Mouse (Mus musculus): ENCODE measurements around the gene Ppp2r3a. TPM values are rescaled to one million over a fixed set of nuclear protein-coding genes. Genes with fewer than 3 reads are reported as not detected.

The Ppp2r3a gene
- total RNA-seq, 4 experiments from 2014 or later = 149 to 175 (median 166) TPM

- no peak for DNase-seq (ENCODE audit: low spot score in 2 of 2)
Observed at GRCm38 (mm10) chr9:101160092-101160491, 91.5 kb downstream of the Ppp2r3a start.

DNA sequence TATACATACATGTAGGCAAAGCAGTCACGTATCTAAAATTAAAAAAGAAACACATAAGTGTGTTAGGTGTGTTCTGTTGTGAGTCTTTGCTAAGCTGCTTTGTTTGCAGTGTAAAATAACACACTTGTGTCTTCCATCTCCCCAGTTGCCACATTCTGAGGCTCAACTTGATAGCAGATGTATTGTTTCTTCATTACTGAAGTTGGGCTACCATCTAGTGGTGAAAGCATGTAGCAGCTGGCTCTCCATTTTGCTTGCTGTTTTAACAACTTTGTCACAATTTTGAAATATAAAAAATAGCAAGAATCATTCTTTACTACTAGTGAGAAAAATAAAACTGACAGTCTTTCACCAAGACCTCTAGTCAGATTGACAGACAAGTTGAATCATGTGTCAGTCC is 92.2 kb downstream of the Ppp2r3a start:
- no peak for DNase-seq (ENCODE audit: low spot score in 2 of 2)

GRCm38 (mm10) chr9:101152872-101153271 is 98.7 kb downstream of the Ppp2r3a start:
- no peak for DNase-seq (ENCODE audit: low spot score in 2 of 2)

GRCm38 (mm10) chr9:101143635-101144034 is 108.0 kb downstream of the Ppp2r3a start:
- DNase-seq (ENCODE audit: low spot score in 2 of 2) = no peak

GRCm38 (mm10) chr9:101114182-101114884 is 137.3 kb downstream of the Ppp2r3a start:
- DNase-seq (ENCODE audit: low spot score in 2 of 2) = no peak

DNA sequence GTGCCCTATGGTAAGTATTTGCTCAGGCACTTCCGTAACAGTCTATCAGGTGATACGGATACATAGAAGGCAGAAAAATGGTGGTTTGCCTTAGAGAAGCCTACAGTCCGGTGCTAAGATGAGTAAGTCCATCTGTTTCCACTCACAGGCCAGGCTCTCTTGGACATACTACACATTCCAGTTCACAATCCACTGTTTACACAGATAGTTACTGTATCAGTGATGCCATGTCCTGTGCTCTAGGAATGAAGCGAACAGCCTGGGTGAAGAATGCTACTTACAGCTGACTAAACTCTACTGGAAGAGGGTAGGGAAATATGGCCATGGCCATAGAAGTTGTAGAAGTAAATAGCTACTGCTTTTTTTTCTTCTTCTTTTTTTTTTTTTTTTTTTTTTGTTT is 138.3 kb downstream of the Ppp2r3a start:
- DNase-seq (ENCODE audit: low spot score in 2 of 2) = no peak

DNA sequence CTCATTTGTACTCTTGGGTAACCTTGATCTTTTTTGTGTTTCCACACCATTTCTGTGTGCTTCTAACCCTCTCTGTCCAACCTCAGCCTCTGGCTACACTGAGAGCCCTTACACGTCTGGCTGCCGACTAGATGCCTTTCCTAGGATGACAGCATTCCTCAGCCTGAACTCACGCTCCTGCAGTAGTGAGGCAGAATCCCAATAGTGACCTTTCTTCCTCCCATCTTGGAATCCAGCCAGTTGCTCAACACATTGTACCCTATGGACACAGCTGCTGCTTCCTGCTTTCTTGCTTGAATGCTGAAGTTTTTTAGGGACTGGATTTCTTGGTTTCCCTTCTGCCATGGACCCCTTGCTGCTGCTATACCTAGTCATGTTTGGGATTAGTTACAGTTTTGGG is 141.6 kb downstream of the Ppp2r3a start:
- no peak for DNase-seq (ENCODE audit: low spot score in 2 of 2)

GRCm38 (mm10) chr9:101107386-101107785 is 144.2 kb downstream of the Ppp2r3a start:
- no peak for DNase-seq (ENCODE audit: low spot score in 2 of 2)

DNA sequence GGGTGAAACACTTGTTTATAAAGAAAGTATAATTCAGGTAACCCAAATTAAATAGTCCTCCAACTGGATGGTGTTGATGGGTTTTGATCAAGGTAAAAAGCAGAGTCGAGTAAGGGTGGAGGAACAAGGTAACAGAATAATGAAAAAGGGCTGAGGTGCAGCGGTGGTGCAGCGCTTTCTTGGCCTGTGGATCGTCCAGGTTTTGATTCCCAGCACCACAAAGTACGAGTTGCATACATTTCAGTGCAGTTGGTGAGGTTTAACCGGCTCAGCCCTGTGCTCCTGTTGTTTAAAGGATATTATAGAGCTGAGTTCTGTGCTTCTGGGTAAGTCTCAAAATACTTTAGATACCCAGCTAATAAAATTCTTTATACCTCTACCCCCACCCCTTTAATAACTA is 145.9 kb downstream of the Ppp2r3a start:
- no peak for DNase-seq (ENCODE audit: low spot score in 2 of 2)

DNA sequence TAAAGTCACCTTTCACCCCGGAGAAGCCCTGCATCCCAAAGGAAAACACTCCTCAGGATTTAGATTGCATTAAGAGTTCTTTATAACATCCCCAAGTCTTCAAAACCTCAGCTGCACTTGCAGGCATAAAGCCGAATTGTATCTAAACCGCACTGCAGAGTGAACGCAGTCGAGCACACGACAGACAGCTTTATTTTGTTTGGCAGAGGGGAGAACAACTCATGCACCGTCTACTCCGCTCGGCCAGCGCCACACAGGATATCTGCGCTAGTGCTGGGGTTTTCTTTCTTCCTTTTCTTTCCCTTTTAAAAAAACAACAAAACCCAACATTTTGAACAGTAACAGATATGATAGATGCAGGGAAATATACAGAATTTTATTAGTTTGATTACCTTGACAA is 146.7 kb downstream of the Ppp2r3a start:
- no peak for DNase-seq (ENCODE audit: low spot score in 2 of 2)

DNA sequence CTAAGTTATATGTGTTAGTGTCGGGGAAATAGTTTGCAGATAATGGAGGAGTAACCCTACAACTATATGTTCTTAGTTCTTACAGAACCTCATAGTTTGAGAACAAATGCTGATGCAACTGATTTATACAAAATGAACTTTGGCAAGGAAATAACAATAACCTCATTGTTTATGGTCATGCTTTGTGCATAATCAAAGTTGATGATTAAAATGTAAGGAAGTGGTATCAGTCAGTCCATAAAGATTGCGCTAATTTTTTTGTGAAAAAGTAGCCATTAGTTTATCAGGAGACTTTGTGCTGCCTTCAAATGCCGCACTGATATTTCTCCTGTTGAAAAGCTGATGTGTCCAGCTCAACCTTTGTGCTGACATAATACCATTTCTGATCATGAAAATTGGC is 149.3 kb downstream of the Ppp2r3a start:
- DNase-seq (ENCODE audit: low spot score in 2 of 2) = no peak

DNA sequence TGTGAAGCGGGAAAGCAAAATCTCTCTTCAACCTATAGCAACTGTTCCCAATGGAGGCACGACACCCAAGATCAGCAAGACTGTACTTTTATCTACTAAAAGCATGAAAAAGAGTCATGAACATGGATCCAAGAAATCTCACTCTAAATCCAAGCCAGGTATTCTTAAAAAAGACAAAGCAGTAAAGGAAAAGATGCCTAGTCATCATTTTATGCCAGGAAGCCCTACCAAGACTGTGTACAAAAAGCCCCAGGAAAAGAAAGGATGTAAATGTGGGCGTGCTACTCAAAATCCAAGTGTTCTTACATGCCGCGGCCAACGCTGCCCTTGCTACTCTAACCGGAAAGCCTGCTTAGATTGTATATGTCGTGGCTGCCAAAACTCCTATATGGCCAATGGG is 150.0 kb downstream of the Ppp2r3a start:
- no peak for DNase-seq (ENCODE audit: low spot score in 2 of 2)

- no peak for DNase-seq (ENCODE audit: low spot score in 2 of 2)
Observed at GRCm38 (mm10) chr9:101100163-101100562, 151.4 kb downstream of the Ppp2r3a start.

- no peak for DNase-seq (ENCODE audit: low spot score in 2 of 2)
Observed at GRCm38 (mm10) chr9:101099445-101099844, 152.2 kb downstream of the Ppp2r3a start.

DNA sequence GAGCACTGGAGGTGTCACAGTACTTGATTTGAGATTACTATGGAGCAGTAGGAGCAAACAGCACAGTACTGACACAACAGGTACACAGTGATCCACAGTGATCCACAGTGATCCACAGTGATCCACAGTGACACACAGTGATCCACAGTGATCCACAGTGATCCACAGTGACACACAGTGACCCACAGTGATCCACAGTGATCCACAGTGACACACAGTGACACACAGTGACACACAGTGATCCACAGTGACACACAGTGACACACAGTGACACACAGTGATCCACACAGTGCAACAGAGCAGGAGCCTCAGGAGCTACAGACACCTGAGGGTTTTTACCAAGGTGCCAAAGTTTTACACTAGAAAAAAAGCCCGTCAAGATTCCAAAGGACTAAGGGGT is 154.1 kb downstream of the Ppp2r3a start:
- no peak for DNase-seq (ENCODE audit: low spot score in 2 of 2)

- no peak for DNase-seq (ENCODE audit: low spot score in 2 of 2)
Observed at GRCm38 (mm10) chr9:101096461-101096860, 155.1 kb downstream of the Ppp2r3a start.

DNA sequence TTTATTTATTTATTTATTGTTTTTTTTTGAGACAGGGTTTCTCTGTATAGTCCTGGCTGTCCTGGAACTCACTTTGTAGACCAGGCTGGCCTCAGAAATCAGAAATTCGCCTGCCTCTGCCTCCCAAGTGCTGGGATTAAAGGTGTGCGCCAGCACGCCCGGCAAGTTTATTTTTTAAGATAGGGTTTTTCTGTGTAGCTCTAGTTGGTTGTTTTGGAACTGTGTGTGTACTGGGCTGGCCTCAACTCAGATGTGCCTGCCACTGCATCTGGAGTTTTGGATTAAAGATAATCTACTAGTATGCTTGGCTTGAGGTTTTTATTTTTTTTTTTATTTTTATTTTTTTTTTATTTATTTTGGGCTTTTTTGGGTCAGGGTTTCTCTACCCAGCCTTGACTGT is 156.2 kb downstream of the Ppp2r3a start:
- DNase-seq (ENCODE audit: low spot score in 2 of 2) = no peak

DNA sequence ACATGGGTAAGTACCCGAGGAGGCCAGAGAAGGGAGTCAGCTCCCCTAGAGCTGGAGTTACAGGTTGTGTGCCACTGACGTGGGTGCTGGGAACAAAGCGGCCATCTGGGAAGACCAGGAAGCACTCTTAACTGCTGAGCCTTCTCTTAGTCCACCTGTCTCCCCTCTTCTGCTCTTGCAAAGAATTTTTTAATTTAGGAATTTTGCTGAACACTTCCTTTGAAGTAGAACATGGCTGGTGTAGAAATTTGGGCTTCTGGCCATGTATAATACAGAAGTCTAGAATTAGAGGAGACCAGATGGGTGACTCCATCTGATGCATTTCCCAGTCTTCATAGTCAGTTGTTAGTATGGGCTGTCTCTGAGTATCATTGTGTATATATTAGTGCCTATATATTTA is 167.9 kb downstream of the Ppp2r3a start:
- no peak for DNase-seq (ENCODE audit: low spot score in 2 of 2)

- no peak for DNase-seq (ENCODE audit: low spot score in 2 of 2)
Observed at GRCm38 (mm10) chr9:101080046-101080685, 171.4 kb downstream of the Ppp2r3a start.

GRCm38 (mm10) chr9:101078579-101078978 is 173.0 kb downstream of the Ppp2r3a start:
- DNase-seq (ENCODE audit: low spot score in 2 of 2) = no peak

DNA sequence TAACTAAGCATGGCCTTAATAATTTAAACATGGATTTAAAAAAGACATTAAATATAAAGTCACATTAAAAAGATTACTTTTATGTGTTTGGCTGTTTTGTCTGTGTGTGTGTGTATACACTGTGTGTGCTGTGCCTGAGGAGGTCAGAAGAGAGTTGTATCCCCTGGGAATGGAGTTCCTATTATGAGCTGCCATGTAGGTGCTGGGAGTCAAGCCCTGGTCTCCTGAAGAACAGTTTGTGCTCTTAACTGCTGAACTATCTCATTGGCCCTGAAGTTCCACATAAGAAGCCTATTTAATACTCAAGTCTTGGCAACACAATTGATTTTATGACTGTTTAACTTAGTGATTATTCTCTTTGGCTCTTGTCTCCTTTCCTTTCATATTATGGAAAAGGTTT is 174.1 kb downstream of the Ppp2r3a start:
- DNase-seq (ENCODE audit: low spot score in 2 of 2) = no peak

GRCm38 (mm10) chr9:101076095-101076875 is 175.3 kb downstream of the Ppp2r3a start:
- DNase-seq (ENCODE audit: low spot score in 2 of 2) = no peak

All from gastrocnemius, adult 8-10 months (tissue).